Mouse (Mus musculus) lung, postnatal 4 days (tissue): ENCODE data around the gene Trpm8.

Source experiments
- DNase-seq, 2 experiments: peaks; one replicate each; pipeline ENCODE4 v3.0.0; 2021

Trpm8 gene

GRCm38 (mm10) chr1:88277098-88277817 is at the start of gene Trpm8, which contains the start of gene Hjurp:
Trpm8 (plus strand) TSS chr1:88277661.
Hjurp (minus strand) TSS chr1:88277633.
- peak; percentile 100 for DNase-seq

GRCm38 (mm10) chr1:88228121-88228520 is 49.3 kb upstream of the Trpm8 start:
- DNase-seq, result peak; percentile 20 to 41

GRCm38 (mm10) chr1:88229566-88229965 is 47.9 kb upstream of the Trpm8 start:
- DNase-seq, result no peak

GRCm38 (mm10) chr1:88229986-88230385 is 47.5 kb upstream of the Trpm8 start:
- DNase-seq, result peak in 1 of 2 experiments; percentile 37

- no peak for DNase-seq
These were observed 47.0 kb upstream of the Trpm8 start for GRCm38 (mm10) chr1:88230421-88230820.

GRCm38 (mm10) chr1:88230981-88231802 is 46.3 kb upstream of the Trpm8 start:
- peak in 1 of 2 experiments; percentile 20 for DNase-seq

GRCm38 (mm10) chr1:88231803-88232499 is 45.5 kb upstream of the Trpm8 start:
- peak in 1 of 2 experiments; percentile 27 for DNase-seq

- peak in 1 of 2 experiments; percentile 25 for DNase-seq
These were observed 44.6 kb upstream of the Trpm8 start for GRCm38 (mm10) chr1:88232664-88233380.

GRCm38 (mm10) chr1:88233421-88234247 is 43.8 kb upstream of the Trpm8 start:
- peak in 1 of 2 experiments; percentile 47 for DNase-seq

- DNase-seq, result peak in 1 of 2 experiments; percentile 20
These were observed 43.2 kb upstream of the Trpm8 start for GRCm38 (mm10) chr1:88234248-88234610.

GRCm38 (mm10) chr1:88234646-88235045 is 42.8 kb upstream of the Trpm8 start:
- peak in 1 of 2 experiments; percentile 38 for DNase-seq

- peak in 1 of 2 experiments; percentile 50 for DNase-seq
These were observed 42.2 kb upstream of the Trpm8 start for GRCm38 (mm10) chr1:88235046-88235893.

- DNase-seq, result peak in 1 of 2 experiments; percentile 16
These were observed 41.5 kb upstream of the Trpm8 start for GRCm38 (mm10) chr1:88235894-88236415.

GRCm38 (mm10) chr1:88237311-88237710 is 40.1 kb upstream of the Trpm8 start:
- peak in 1 of 2 experiments; percentile 62 for DNase-seq

- peak in 1 of 2 experiments; percentile 51 for DNase-seq
These were observed 38.7 kb upstream of the Trpm8 start for GRCm38 (mm10) chr1:88238771-88239170.

- peak in 1 of 2 experiments; percentile 25 for DNase-seq
These were observed 37.4 kb upstream of the Trpm8 start for GRCm38 (mm10) chr1:88240072-88240471.

GRCm38 (mm10) chr1:88240579-88240978 is 36.9 kb upstream of the Trpm8 start:
- peak in 1 of 2 experiments; percentile 43 for DNase-seq

GRCm38 (mm10) chr1:88243861-88244260 is 33.6 kb upstream of the Trpm8 start:
- peak in 1 of 2 experiments; percentile 38 for DNase-seq

- DNase-seq, result peak in 1 of 2 experiments; percentile 40
These were observed 31.6 kb upstream of the Trpm8 start for GRCm38 (mm10) chr1:88245881-88246280.

GRCm38 (mm10) chr1:88246386-88246785 is 31.1 kb upstream of the Trpm8 start:
- peak in 1 of 2 experiments; percentile 23 for DNase-seq
